Mouse (Mus musculus) myocyte (in vitro differentiated cells): ENCODE results near the gene Tppp2. TPM values are rescaled to one million over a fixed set of nuclear protein-coding genes. Genes with fewer than 3 reads are reported as not detected.
A peak's percentile ranks its signal among the peaks of the same experiment; 100 is the strongest.

Experiments used
- H3K27me3 ChIP-seq: one replicate; pipeline ENCODE4 v1.6.1; 2011; ENCODE audit not compliant: control insufficient read depth, insufficient read depth, insufficient read length
- H3K36me3 ChIP-seq: one replicate; pipeline ENCODE4 v1.6.1; 2011; ENCODE audit not compliant: control insufficient read depth, insufficient read depth
- H3K4me2 ChIP-seq: one replicate; pipeline ENCODE4 v1.6.1; 2011; ENCODE audit warnings: low read depth, control low read depth
- H3K4me3 ChIP-seq: one replicate; pipeline ENCODE4 v1.5.1; 2011; ENCODE audit warnings: mild to moderate bottlenecking, control low read depth, moderate library complexity
- H3K79me2 ChIP-seq: one replicate; pipeline ENCODE4 v1.6.1; 2011; ENCODE audit not compliant: control insufficient read depth, insufficient read depth
- H3ac ChIP-seq: one replicate; pipeline ENCODE4 v1.6.1; 2011; ENCODE audit not compliant: control insufficient read depth, insufficient read length
- CEBPB ChIP-seq: IDR thresholded peaks from 2 replicates; pipeline ENCODE4 v1.6.1; 2011; ENCODE audit warnings: mild to moderate bottlenecking, moderate library complexity; ENCODE audit not compliant: poor library complexity, insufficient read depth, severe bottlenecking
- E2F4 ChIP-seq: IDR thresholded peaks from one replicate; pipeline ENCODE4 v1.6.1; 2011; ENCODE audit warnings: mild to moderate bottlenecking, control low read depth, moderate library complexity; ENCODE audit not compliant: insufficient read depth
- MAX ChIP-seq: IDR thresholded peaks from one replicate; pipeline ENCODE4 v1.6.1; 2011; ENCODE audit warnings: low read depth, mild to moderate bottlenecking, control low read depth
- MYOD1 ChIP-seq, 3 experiments: IDR thresholded peaks; one replicate each; pipeline ENCODE4 v1.6.1; 2011; ENCODE audit warnings: control low read depth in 2 of 3, low read depth in 2 of 3, mild to moderate bottlenecking in 2 of 3, moderate library complexity in 1 of 3; ENCODE audit not compliant: insufficient read length in 2 of 3, control insufficient read depth in 1 of 3
- MYOG ChIP-seq, 3 experiments: IDR thresholded peaks; one replicate each; pipeline ENCODE4 v1.6.1; 2011; ENCODE audit warnings: control low read depth in 2 of 3, low read depth in 2 of 3, mild to moderate bottlenecking in 2 of 3; ENCODE audit not compliant: insufficient read length in 2 of 3, control insufficient read depth in 1 of 3, insufficient read depth in 1 of 3
- POLR2A ChIP-seq: IDR thresholded peaks from one replicate; pipeline ENCODE4 v1.6.1; 2011; ENCODE audit warnings: low read depth, mild to moderate bottlenecking, control low read depth, moderate library complexity; ENCODE audit not compliant: insufficient read length
- POLR2AphosphoS2 ChIP-seq: IDR thresholded peaks from one replicate; pipeline ENCODE4 v1.6.1; 2011; ENCODE audit warnings: low read depth, control low read depth; ENCODE audit not compliant: insufficient read length
- REST ChIP-seq: IDR thresholded peaks from one replicate; pipeline ENCODE4 v1.6.1; 2011; ENCODE audit warnings: mild to moderate bottlenecking, control low read depth, moderate library complexity; ENCODE audit not compliant: insufficient read depth, insufficient read length
- SRF ChIP-seq: IDR thresholded peaks from one replicate; pipeline ENCODE4 v1.6.1; 2011; ENCODE audit warnings: low read depth; ENCODE audit not compliant: control insufficient read depth, insufficient read length
- TCF12 ChIP-seq: IDR thresholded peaks from one replicate; pipeline ENCODE4 v1.6.1; 2011; ENCODE audit warnings: mild to moderate bottlenecking, control low read depth; ENCODE audit not compliant: poor library complexity, insufficient read depth, severe bottlenecking
- TCF3 ChIP-seq: IDR thresholded peaks from one replicate; pipeline ENCODE4 v1.6.1; 2011; ENCODE audit warnings: low read depth, control low read depth; ENCODE audit not compliant: insufficient read length
- USF1 ChIP-seq: IDR thresholded peaks from one replicate; pipeline ENCODE4 v1.6.1; 2011; ENCODE audit warnings: low read depth, mild to moderate bottlenecking, control low read depth, moderate library complexity
- polyA plus RNA-seq: library from polyadenylated mRNA; unstranded; fragments of >200 nt; fragmentation: generic; extraction: Trizol; gene quantifications from one replicate; pipeline ENCODE4 v1.2.1, GENCODE M21; 2012; ENCODE audit warnings: missing spikeins

Gene Tppp2
- polyA plus RNA-seq, 1 experiment: not detected

DNA sequence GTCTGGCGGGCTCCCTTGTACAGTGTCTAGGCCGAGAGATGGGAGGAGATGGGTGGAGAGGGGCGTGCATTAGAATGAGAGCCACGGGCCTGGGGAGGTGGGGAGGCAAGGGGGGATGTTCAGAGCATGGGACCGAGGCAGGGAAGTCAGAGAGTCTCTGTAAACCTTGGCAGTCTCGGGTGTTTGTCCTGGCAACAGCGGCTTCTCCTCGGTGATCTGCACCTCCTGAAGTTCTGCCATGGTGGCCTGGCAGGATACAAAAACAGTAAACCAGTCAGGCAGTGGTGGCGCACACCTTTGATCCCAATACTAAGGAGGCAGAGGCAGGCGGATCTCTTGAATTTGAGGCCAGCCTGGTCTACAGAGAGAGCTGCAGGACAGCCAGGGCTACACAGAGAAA lies 6.9 kb upstream of the Tppp2 start:
- no peak overlapping the region for H3K4me2 ChIP-seq

DNA sequence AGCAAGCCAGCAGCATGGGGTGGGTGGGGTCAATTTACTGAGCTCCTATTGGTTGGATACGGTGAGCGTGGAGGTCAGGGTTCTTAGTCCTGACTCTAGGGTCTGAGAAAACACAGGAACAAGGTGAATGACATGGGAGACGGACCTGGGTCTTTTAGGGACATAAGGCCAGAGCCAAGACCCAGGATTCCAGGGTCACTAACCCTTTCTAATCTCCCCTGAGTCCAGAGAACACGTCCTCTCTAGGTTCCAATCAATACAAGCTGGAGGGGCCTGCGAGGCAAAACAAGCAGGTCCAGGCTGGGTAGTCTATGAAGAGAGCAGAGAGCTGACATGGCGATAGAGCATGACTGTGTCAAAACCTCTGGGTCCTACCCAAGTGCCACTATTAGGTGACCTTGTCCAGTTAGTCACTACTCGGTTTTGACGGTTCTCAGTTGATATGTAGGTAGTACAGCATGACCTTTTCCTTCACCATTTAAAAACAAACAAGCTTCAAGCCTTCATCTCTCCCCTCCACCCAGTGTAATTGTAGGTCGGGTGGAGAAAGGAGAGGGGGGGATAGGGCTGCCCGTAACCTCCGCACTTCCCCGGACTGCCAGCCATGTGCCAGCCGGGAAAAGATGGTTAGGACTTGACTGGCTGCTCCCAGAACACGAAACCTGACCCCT lies 5.7 kb upstream of the Tppp2 start:
- H3K27me3 ChIP-seq: no peaks in the 10 kb centered on the region
- peak overlapping the region; percentile 87 for H3K4me2 ChIP-seq
- H3K79me2 ChIP-seq: no peaks in the 10 kb centered on the region
- H3ac ChIP-seq: peak overlapping the region; percentile 43
- peak overlapping the region; percentile 29 for H3K4me3 ChIP-seq
- H3K36me3 ChIP-seq: no peaks in the 10 kb centered on the region
- no peak for TF ChIP-seq TCF12
- no peak for TF ChIP-seq MAX
- no peak for TF ChIP-seq USF1
- TF ChIP-seq CEBPB: no peak
- no peak for TF ChIP-seq POLR2A
- TF ChIP-seq REST: no peak
- TF ChIP-seq TCF3: no peak
- TF ChIP-seq MYOD1 (IDR thresholded peaks at IDR 0.05; ENCODE audit: control insufficient read depth in 1 of 3, insufficient read length in 2 of 3, low read depth in 2 of 3): no peak
- no peak for TF ChIP-seq POLR2AphosphoS2
- no peak for TF ChIP-seq MYOG (IDR thresholded peaks at IDR 0.05; ENCODE audit: control insufficient read depth in 1 of 3, insufficient read depth in 1 of 3, insufficient read length in 2 of 3, low read depth in 2 of 3)
- TF ChIP-seq SRF: no peak
- no peak for TF ChIP-seq E2F4

More for the DNA sequence above, 6.9 kb upstream of the Tppp2 start:
- no peaks in the 10 kb centered on the region for H3K79me2 ChIP-seq
- H3K4me3 ChIP-seq: no peak overlapping the region
- no peaks in the 10 kb centered on the region for H3K27me3 ChIP-seq
- no peak overlapping the region for H3ac ChIP-seq
- TF ChIP-seq REST (no peak), POLR2A (no peak), MYOD1 (IDR thresholded peaks at IDR 0.05; ENCODE audit: control insufficient read depth in 1 of 3, insufficient read length in 2 of 3, low read depth in 2 of 3) (no peak), TCF12 (no peak), E2F4 (no peak), USF1 (no peak), MYOG (IDR thresholded peaks at IDR 0.05; ENCODE audit: control insufficient read depth in 1 of 3, insufficient read depth in 1 of 3, insufficient read length in 2 of 3, low read depth in 2 of 3) (no peak), SRF (no peak), TCF3 (no peak), POLR2AphosphoS2 (no peak), MAX (no peak), CEBPB (no peak)
- no peaks in the 10 kb centered on the region for H3K36me3 ChIP-seq

DNA sequence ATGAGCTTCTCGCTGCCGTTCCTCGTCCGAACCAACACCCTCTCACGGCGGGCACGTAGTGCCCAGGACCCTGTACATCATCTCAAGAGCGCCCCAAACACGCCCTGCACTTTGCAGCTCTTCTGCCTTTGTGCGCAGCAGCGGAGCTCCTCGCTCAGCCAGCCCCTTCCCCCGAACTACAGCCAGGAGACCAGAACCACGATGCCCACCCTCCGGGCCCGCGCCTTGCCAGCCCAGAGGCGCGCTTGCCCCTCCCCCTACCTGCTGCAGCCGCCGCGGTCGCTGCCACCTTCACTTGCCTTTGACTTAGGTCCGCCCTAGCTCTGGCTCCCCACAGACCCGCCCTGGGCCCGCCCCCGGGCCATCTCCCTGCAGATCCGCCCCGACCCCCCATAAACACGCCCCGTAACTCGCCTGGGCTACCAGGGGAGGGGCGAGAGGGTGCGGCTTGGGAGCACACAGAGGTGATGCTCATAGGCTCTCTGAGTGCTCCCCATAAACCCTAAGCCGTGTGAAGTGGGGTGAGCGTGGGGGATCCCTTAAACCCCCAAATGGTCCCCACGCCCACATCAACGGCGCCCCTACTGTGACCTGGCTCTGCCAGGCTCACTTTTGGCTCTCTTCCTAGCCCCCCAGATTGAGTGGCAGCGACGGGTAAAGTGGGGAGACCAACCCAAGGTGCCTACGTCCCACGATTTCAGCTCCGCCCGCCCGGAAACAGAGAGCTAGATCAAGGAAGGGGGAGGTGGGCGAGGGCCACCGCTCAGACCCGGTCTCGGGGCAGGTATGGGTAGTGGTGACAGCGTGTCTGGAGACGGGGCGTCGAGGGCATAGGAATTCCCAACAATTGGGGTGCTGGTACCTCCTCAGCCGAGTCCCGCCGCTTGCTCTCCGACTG lies 4.9 kb upstream of the Tppp2 start:
- no peaks in the 10 kb centered on the region for H3K79me2 ChIP-seq
- peak overlapping the region; percentile 29 for H3K4me3 ChIP-seq
- H3K4me2 ChIP-seq: peak overlapping the region; percentile 87
- H3K27me3 ChIP-seq: no peaks in the 10 kb centered on the region
- H3K36me3 ChIP-seq: no peaks in the 10 kb centered on the region
- no peak for TF ChIP-seq CEBPB
- peak; percentile 35 for TF ChIP-seq POLR2A
- peak overlapping the region; percentile 43 for H3ac ChIP-seq

DNA sequence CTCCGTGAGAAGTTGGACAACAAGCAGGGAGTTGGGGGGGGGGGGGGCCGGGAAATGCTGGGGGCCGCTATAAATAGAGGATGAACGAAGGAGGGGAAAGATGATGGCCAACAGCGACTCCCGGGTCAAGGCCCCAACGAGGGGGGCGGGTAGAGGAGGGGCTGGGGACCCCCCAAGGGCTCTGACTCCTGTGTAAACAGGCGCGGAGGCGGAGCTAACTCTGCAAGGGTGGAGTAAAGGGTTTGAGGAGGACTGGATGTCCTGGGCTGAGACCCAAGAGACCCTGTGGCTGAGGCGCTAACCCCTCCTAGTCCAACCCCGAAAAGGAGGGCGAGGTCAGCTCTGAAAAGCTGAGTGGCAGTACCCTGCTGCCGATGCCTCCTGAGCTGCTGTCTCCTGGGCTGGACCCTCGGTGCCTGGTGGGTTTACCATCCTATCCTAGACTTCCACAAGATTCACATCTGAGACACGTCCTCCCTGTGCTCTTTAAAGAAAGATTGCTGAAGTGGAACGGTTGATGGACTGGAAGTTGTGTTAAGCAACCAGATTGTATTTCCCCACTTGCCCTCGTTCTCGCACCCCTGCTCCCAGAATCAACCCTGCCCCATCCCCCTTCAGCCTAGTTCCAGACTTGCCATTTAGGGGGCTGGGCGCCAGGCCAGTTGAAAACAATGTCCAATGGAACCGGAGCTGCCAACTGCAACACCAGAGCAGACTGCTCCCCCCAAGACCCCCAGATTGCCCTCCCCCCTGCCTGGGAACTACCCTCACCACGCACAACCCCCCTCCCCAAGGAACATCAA lies 4.1 kb upstream of the Tppp2 start, which contains the start of gene Ndrg2:
Ndrg2 (minus strand) TSS at position 199 of the 803 bp plus-strand sequence.
- Histone ChIP-seq H3K4me3 (peak within 1 kb of the TSS; percentile 29), H3ac (peak within 1 kb of the TSS; percentile 43), H3K4me2 (peak within 1 kb of the TSS; percentile 87), H3K27me3 (no peaks in the 10 kb centered on the region), H3K36me3 (no peaks in the 10 kb centered on the region), H3K79me2 (no peaks in the 10 kb centered on the region)
- TF ChIP-seq MYOD1 (IDR thresholded peaks at IDR 0.05; ENCODE audit: control insufficient read depth in 1 of 3, insufficient read length in 2 of 3, low read depth in 2 of 3) (no peak), MAX (no peak), USF1 (no peak), MYOG (IDR thresholded peaks at IDR 0.05; ENCODE audit: control insufficient read depth in 1 of 3, insufficient read depth in 1 of 3, insufficient read length in 2 of 3, low read depth in 2 of 3) (no peak), E2F4 (no peak), SRF (no peak), POLR2A (no peak), REST (no peak), POLR2AphosphoS2 (no peak)
